Mouse (Mus musculus) adrenal gland (tissue): ENCODE results near the gene Xrcc3.

Experiments
- intact Hi-C: fragments of 180-260 bp; cut with DNase I; formaldehyde crosslinking; loops from one replicate; pipeline ENCODE4 v1.15.1; 2025
- long read RNA-seq, 2 experiments: library from polyadenylated mRNA; unstranded; transcript quantifications; one replicate each; pipeline ENCODE4 v2.0.0; 2020; ENCODE audit warnings: borderline replicate concordance in 1 of 2; ENCODE audit not compliant: insufficient replicate concordance in 1 of 2

Gene Xrcc3
- long read RNA-seq, experiment 1, partial matches to known transcripts: 4 of 9 reads
- long read RNA-seq, experiment 1, other reads (novel, unspliced or antisense): 1 of 9 reads
- long read RNA-seq, experiment 2, partial matches to known transcripts: 4 of 9 reads
- long read RNA-seq, experiment 2, other reads (novel, unspliced or antisense): 3 of 9 reads

GRCm38 (mm10) chr12:111813766-111814617, at the start of gene Xrcc3, which contains the start of gene Zfyve21:
TSS of gene Xrcc3 (minus strand) at chr12:111813873.
TSS of gene Zfyve21 (plus strand) at chr12:111814170.
- intact Hi-C loops: no loop called here

- intact Hi-C loops: no loop called here
These were observed 41.8 kb upstream of the Xrcc3 start for GRCm38 (mm10) chr12:111855448-111855847.

DNA sequence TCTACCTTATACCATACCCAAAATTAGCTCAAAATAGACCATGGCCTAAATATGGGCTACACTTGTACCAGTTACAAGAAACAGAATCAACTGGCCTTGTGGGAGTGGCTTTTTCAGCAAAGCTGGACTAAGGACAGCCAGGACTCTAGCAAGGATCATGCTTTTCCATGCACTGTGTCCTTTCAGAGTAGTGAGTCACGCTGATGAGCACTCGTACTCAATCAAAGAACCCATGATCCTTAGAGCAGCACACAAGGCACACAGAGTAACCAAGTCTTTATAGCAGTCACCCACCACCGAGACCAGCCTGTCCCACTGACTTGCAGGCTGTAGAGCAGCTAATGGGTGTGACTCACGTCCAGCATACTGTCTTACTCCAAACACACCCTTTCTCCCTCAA, 39.9 kb upstream of the Xrcc3 start:
- intact Hi-C loops: no loop called here

DNA sequence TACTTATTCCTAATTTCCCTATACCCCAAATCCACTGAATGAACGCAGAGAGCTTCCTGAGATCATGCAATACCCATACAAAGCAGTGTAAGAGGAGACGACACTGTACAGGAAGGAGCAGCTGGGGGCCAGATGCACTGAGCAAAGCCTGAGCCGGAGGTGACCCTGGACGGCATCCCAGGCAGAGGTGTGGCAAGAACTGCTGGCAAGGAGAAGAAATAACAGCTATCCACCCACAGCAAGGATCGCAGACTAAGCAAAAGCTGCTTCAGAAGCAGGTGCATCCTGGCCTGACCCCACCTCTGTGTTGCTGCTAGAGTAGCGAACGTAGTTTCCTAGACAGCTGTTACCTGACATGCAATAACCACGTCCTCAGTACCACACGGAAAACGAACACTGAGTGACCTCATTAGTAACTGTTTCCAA, 39.4 kb upstream of the Xrcc3 start:
- intact Hi-C loops: no loop called here

- intact Hi-C loops: no loop called here
These were observed 38.1 kb upstream of the Xrcc3 start for GRCm38 (mm10) chr12:111851745-111852144.

- intact Hi-C loops: no loop called here
These were observed 37.6 kb upstream of the Xrcc3 start for GRCm38 (mm10) chr12:111851235-111851634.

DNA sequence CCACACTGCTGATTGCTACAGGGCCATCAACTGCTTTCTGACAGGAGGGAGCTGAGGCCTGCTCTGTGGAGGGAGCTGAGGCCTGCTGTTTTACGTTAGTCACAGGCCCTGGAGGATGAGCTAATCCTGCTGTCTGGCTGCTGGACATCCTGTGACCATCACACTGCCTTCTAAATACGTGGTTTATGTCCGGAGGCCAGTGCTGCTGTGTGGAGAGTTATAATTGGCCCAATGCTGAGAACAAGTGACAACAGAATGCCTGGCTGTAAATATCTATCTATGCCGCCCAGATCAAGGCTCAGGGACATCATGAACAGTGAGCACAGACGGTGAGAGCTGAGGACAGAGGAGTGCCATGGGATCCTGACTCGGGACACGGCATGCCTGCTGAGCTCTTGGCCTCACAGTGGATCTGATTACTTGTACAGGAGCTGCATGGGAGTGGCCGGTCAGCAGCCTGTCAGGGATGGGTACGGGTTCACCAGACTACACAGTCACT, 34.7 kb upstream of the Xrcc3 start:
- intact Hi-C loops: no loop called here

GRCm38 (mm10) chr12:111846815-111847214, 33.1 kb upstream of the Xrcc3 start:
- intact Hi-C loops: no loop called here

GRCm38 (mm10) chr12:111845953-111846352, 32.3 kb upstream of the Xrcc3 start:
- intact Hi-C loops: no loop called here

GRCm38 (mm10) chr12:111843470-111843869, 29.8 kb upstream of the Xrcc3 start:
- intact Hi-C loops: no loop called here

DNA sequence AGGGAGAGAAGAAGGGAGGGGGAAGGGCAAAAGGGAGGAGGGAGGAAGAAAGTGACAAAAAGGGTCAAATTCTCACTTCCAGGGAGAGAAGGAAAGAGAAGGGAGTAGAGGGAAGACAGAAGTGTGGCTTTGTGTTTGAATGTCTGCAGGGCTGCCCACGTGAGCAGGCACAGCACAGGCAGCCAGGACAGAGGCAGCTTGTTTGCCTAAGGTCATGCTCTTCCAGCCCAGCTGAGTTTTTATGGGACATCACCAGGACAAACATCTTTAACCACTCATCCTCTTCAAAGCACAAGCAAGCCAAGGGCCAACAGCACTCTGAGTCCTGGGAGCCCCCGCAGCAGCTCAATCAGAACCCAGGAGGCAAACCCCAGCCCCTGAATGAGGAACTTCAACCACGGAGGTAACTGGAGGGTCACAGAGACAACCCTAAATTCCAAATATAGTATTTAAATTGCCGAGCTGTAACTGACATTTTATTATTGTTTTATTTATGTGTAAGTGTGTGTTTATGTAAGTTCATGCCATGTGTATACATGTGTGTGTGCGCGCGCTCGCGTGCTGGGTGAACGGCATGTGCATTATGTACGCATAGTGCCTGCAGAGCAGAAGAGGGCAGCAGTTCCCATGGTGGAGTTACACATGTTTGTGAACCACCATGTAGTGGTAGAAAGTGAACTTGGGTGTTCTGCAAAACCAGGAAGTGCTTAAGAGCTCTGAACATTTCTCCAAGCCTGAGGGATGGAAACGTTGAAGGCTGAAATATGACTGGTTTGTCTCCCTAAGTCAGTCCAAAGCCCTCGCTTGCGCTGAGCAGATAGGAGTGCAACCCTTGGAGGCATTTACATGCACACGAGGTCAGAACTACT, 29.1 kb upstream of the Xrcc3 start:
- intact Hi-C loops: no loop called here

DNA sequence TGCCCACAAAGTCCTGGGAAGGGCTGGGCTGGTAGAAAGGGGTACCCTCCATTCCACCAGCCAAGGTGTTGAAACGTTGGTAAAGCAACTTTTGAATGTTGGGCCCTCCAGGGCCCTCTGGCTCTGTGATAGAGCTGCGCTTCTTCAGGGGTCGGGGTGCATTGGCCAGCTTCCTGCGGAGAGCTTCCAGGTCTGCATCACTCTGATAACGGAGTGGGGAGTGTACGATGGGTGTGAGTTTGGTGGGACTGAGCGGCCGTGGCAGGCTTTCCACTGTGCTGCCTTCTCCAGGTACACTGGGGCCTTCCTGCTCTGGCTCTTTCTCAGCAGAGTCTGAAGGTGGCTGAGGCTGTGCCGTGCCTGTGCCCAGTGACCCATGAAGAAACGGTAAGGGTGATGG, 19.8 kb upstream of the Xrcc3 start:
- intact Hi-C loops: no loop called here

DNA sequence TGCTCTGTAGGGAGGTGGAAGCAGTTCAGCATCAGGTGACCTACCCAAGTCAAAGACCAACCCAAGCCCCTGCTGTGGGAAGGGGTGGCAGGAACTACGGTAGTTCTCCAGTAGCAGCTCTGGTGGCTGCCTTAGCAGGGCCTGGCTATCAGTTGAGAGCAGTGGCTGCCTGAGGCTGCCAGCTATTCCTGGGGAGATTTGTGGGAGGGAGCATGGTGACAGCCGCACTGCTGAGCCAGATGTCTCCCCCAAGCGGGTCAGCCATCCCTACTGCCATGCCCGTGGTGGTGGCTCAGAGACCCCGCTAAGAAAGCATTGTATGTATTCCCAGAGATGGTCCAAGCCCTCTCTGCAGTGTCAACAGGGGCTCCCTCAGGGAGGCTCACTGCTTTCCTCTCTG, 19.0 kb upstream of the Xrcc3 start:
- intact Hi-C loops: no loop called here

GRCm38 (mm10) chr12:111830375-111830774, 16.7 kb upstream of the Xrcc3 start:
- intact Hi-C loops: no loop called here

DNA sequence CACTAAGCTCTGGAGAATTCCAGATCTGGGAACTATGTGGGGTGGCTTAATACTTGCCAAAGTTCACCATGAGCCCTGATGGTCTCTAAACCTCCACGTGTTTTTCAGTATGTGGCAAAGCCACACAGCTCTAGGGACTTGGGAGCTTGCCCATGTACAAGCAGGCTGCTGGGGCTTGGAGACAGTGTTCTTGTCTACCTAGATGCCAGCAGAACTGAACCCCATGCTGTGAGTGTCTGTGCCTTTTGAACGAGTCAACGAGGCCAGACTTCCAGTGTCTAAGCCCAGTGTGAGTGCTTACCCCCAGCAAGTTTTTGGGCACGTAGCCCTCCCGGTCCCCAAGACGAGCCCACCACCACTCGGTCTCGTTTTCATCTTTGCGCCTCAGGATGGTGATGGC, 16.3 kb upstream of the Xrcc3 start:
- intact Hi-C loops: no loop called here

DNA sequence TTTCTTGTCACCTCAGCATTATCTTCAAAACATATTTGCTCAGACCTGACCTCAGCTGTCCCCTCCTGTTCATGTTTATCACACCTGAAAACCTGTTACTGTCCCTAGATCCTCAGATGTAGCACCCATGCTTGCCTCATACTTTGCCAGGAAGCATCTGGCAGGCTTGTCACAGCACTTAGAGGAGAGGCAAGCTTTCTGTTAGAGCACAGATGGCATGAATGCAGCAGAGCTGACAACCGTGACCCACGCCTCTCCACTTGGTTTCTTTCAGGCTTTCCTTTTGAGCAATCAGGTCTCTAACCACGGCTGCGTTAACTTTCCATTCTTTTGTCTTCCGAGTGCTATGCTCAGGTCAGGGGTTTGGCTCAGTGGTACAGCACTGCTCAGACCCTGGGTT, 15.8 kb upstream of the Xrcc3 start:
- intact Hi-C loops: no loop called here

GRCm38 (mm10) chr12:111827556-111827955, 13.9 kb upstream of the Xrcc3 start:
- intact Hi-C loops: no loop called here

GRCm38 (mm10) chr12:111821931-111822330, 8.3 kb upstream of the Xrcc3 start:
- intact Hi-C loops: no loop called here

DNA sequence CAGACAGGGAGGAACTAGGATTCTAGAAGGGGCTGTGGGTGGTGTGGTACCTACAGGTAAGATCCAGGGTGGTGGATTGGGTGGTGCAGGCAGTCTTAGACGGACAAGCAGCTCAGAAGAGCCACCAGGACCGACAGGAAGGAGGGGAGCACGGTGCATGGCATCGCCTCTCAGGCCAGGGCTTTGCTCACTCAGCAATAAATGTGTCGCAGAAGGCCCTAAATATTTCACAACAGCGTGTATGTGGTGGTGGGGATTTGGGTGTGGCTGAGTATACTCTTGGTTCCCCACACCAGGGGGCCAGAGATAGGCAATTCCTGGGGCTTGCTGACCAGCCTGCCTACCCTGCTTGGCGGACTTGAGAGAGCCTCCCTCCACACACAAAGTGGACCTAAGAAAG, 7.0 kb upstream of the Xrcc3 start:
- intact Hi-C loops: no loop called here

GRCm38 (mm10) chr12:111819936-111820335, 6.3 kb upstream of the Xrcc3 start:
- intact Hi-C loops: no loop called here

DNA sequence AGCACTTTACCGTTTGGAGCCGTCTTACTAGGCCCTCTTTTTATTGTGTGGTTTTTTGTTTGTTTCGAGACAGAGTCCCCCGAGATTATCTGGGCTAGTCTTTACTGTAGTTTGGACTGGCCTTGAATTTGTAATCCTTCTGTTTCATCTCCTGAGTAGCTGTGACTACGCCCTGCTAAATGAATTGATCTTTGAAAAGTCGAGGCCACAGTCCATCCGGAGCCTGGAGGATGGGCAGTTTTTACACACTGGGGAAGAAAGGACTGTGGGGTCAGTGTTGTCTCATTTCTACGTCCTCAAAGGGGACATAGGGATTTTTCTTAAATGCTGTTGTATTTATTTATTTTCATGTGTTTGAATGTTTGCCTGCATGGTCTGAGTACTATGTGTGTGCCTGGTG, 4.3 kb upstream of the Xrcc3 start:
- intact Hi-C loops: no loop called here

GRCm38 (mm10) chr12:111816967-111817366, 3.3 kb upstream of the Xrcc3 start:
- intact Hi-C loops: no loop called here
